Mouse (Mus musculus): ENCODE measurements around the gene Samt3. TPM values are rescaled to one million over a fixed set of nuclear protein-coding genes. Genes with fewer than 3 reads are reported as not detected.

The Samt3 gene
- polyA plus RNA-seq (2021; fragmentation: Nextera tagmentation) = not detected in 2 replicates
- long read RNA-seq, experiment 1 = 0 reads
- long read RNA-seq, experiment 2 = 0 reads

DNA sequence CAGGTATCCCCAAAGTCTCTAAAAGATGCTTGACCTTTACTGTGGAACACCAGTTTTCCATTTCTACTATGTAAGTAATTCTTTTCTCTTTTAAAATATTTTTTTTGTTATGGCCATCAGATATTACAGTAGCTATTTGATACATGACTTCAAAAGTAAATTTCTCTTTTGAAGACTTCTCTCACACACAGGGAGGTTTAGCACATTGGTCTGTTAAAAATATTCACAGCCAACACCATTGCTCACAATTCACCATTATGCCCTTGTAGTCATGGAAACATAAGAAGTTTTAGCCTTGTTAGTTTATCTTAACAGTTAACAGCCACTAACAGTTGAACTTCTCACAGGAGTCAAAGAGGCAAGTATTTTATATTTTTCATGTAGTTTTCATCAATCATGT lies at the start of gene Samt3:
Samt3 (plus strand) TSS at position 301 of the 400 bp plus-strand sequence.

Other genes starting within 250 kb of the Samt3 start
- 0.11 and 0.13 TPM in 2 replicates for gene 5430427O19Rik, start 173.8 kb upstream of the Samt3 start, polyA plus RNA-seq (2021; fragmentation: Nextera tagmentation)
- 0.11 TPM in 1 of 2 replicates, not detected in the other for gene Nr0b1, start 147.6 kb downstream of the Samt3 start, polyA plus RNA-seq (2021; fragmentation: Nextera tagmentation)